ENCODE assay signal across 19 mouse cellular contexts in the genomic region with DNA sequence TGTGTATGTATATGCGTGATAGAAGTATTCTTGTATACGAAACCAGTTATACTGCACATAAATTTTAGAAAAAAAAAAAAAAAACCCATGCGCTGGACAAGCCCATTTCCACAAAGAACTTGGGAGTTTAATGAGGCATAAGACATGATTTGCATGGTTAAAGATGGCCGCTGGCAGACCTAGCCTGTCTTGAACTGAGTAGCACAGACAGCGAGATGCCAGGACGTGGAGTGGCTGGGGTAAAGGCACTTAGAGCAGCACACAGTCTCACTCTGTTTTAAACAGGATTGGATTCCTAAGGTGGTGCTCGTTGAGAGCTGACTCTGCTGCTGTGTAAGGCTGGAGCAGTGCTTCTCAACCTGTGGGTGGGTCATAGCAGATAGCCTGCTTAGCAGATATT.
DNase-seq lines count a peak whose midpoint lies in the region; ATAC-seq and TF ChIP-seq lines count a peak whose summit lies in the region.
"Had no signal": no experiment of that assay in that cellular context is flagged by ENCODE, and none has a peak within 500 bp of the region (broad histone marks: within the 10 kb centered on the region; RNA-seq: fewer than 3 reads in every experiment).

No protein-coding gene starts in this region.

- H3K4me3 ChIP-seq in gastrocnemius, adult 2 months: no peak overlapping the region
- H3K4me3 ChIP-seq in kidney, embryonic 15.5 days (replicated peaks): no peak overlapping the region
- no peak overlapping the region for H3K4me3 ChIP-seq in neural tube, embryonic 11.5 days (ENCODE audit: low read depth, low read length)
- H3K4me3 ChIP-seq: forebrain, embryonic 15.5 days; heart, adult 2 months; heart, embryonic 15.5 days had no signal

- no peak for DNase-seq in gastrocnemius, adult 2 months
- DNase-seq in gastrocnemius, adult 8-10 months (ENCODE audit: low spot score in 2 of 2): no peak
- no peak for DNase-seq in kidney, postnatal 36 days
- DNase-seq in neural tube, embryonic 11.5 days (ENCODE audit: low spot score): no peak
- DNase-seq in neural tube, embryonic 10.5 days (ENCODE audit: extremely low spot score, low spot score): no peak
- no peak for DNase-seq in spleen, postnatal 10 days (ENCODE audit: low spot score in 2 of 2)
- DNase-seq: adrenal gland, postnatal 14 days; cerebellum, adult 11-12 months; cerebellum, adult 9-10 months; cerebellum, postnatal 25 days; gastrocnemius, postnatal 14 days; heart, adult 2 months; heart, postnatal 14 days had no signal

- no peaks in the 10 kb centered on the region for H3K27me3 ChIP-seq in kidney, embryonic 15.5 days
- no peaks in the 10 kb centered on the region for H3K27me3 ChIP-seq in neural tube, embryonic 11.5 days (ENCODE audit: control insufficient read depth, insufficient read depth, low read length)
- H3K27me3 ChIP-seq: forebrain, embryonic 15.5 days; heart, embryonic 15.5 days; Patski had no signal

- H3K9me3 ChIP-seq in kidney, embryonic 15.5 days (replicated peaks): no peaks in the 10 kb centered on the region
- no peaks in the 10 kb centered on the region for H3K9me3 ChIP-seq in neural tube, embryonic 11.5 days (ENCODE audit: control insufficient read depth, low read length)
- H3K9me3 ChIP-seq: forebrain, embryonic 15.5 days; heart, embryonic 15.5 days had no signal

- 37% methylated on average over 7 of the region's 7 CpGs for WGBS in kidney, embryonic 15.5 days
- WGBS in neural tube, embryonic 11.5 days: 67% methylated on average over 7 of the region's 7 CpGs

- ATAC-seq in kidney, embryonic 15.5 days (replicated peaks; ENCODE audit: low FRiP score): peak; percentile 62
- ATAC-seq in neural tube, embryonic 11.5 days (ENCODE audit: insufficient read depth, low FRiP score, low TSS enrichment): peak; percentile 31; the same call in 1 of the 2 replicates
- ATAC-seq: activated CD4-positive, CD25-positive, alpha-beta regulatory T cell, adult 4 months; forebrain, embryonic 15.5 days; Patski had no signal

- H3K27ac ChIP-seq in gastrocnemius, adult 2 months: peak overlapping the region; percentile 90
- H3K27ac ChIP-seq in kidney, embryonic 15.5 days: peak overlapping the region; percentile 81
- no peak overlapping the region for H3K27ac ChIP-seq in neural tube, embryonic 11.5 days (ENCODE audit: low read depth, low read length)
- H3K27ac ChIP-seq: forebrain, embryonic 15.5 days; heart, adult 2 months; heart, embryonic 15.5 days had no signal

- TF ChIP-seq CTCF in gastrocnemius, adult 2 months (IDR thresholded peaks at IDR 0.05): no peak

- no peaks in the 10 kb centered on the region for H3K36me3 ChIP-seq in kidney, embryonic 15.5 days
- H3K36me3 ChIP-seq in neural tube, embryonic 11.5 days (ENCODE audit: control insufficient read depth, insufficient read depth, low read length): no peaks in the 10 kb centered on the region
- H3K36me3 ChIP-seq: forebrain, embryonic 15.5 days; heart, embryonic 15.5 days had no signal

- intact Hi-C loops in gastrocnemius, adult 2 months (cut with DNase I): no loop called here

- no peak overlapping the region for H3K4me2 ChIP-seq in kidney, embryonic 15.5 days
- no peak overlapping the region for H3K4me2 ChIP-seq in neural tube, embryonic 11.5 days (ENCODE audit: low read depth)
- H3K4me2 ChIP-seq: forebrain, embryonic 15.5 days; heart, embryonic 11.5 days; heart, embryonic 15.5 days had no signal

- H3K9ac ChIP-seq in kidney, embryonic 15.5 days: no peak overlapping the region
- no peak overlapping the region for H3K9ac ChIP-seq in neural tube, embryonic 11.5 days (ENCODE audit: low read length)
- H3K9ac ChIP-seq: forebrain, embryonic 15.5 days; heart, embryonic 15.5 days had no signal

- H3K4me1 ChIP-seq in kidney, embryonic 15.5 days: peaks cover 71% of the 10 kb centered on the region
- H3K4me1 ChIP-seq in neural tube, embryonic 11.5 days (ENCODE audit: control insufficient read depth, insufficient read depth, low read length): peaks cover 6% of the 10 kb centered on the region; the same call in 1 of the 2 replicates
- H3K4me1 ChIP-seq: forebrain, embryonic 15.5 days had no signal
